Mouse (Mus musculus) kidney, adult 2 months (tissue): ENCODE results near the gene Trnau1ap.

ENCODE experiments used
- CTCF ChIP-seq: fragments of 200-500 bp; conservative IDR thresholded peaks from 2 replicates; pipeline ENCODE4 v1.5.1; 2011; ENCODE audit warnings: low read depth, mild to moderate bottlenecking, control low read depth, low read length, moderate library complexity, mixed read lengths; ENCODE audit not compliant: insufficient read depth, insufficient read length
- POLR2A ChIP-seq: fragments of 200-500 bp; IDR thresholded peaks from one replicate; pipeline ENCODE4 v1.6.1; 2011; ENCODE audit warnings: low read depth, low read length, control low read depth

DNA sequence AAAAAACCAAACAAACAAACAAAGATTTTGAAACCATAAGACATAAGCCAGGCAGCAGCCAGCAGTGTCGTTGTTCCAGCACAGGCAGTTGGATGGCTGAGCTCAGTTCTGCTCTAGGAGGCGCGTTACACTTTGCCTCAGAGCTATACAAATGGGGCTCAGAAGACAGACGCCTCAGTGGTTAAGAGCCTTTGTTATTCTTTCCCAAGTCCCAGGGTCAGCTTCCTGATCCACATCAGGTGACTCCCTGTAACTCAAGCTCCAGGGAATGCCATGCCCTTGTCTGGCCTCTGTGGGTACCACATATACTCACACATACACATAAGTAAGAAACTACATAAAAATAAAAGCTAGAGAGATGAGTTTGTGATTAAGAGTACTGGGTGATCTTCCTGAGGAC is 38.3 kb downstream of the Trnau1ap start:
- TF ChIP-seq CTCF, result no peak
- no peak for TF ChIP-seq POLR2A
